In the genomic region with DNA sequence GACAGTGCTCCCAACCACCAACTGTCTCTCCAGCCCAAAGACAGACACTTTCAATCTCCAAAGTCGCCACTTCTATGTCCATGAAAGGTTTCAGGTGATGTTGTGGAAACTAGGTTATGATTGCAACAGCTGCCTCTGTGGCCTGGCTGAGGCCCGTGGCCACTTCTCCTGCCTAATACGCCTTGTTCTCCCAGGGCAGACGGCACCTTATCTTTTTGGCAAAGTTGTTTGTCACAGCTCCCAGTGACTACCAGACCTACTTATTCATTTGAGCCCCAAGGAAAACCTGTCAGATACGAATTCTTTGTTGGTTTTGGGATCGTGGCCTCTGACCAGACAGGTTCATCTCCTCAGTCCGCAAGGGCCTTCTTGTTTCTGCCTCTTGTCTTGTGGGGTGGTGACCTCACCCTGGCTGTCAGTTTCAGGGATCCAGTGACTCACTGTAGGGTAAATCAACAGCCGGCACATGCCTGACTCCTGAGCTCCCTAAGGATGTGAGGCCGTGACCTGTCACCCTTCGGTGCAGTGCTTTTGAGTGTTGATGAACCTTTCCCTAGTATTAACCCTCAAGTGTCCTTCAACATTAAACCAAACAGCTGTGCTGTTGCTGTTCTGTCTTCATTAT, we compare ENCODE assay signal across 17 mouse cellular contexts. TPM values are rescaled to one million over a fixed set of nuclear protein-coding genes. Genes with fewer than 3 reads are reported as not detected.
"Had no signal": no experiment of that assay in that cellular context is flagged by ENCODE, and none has a peak within 500 bp of the region (broad histone marks: within the 10 kb centered on the region; RNA-seq: fewer than 3 reads in every experiment).

No protein-coding gene starts in this region.

- H3K27me3 ChIP-seq: midbrain, embryonic 13.5 days had no signal

- H3K4me3 ChIP-seq: limb, embryonic 10.5 days; liver, embryonic 15.5 days; midbrain, embryonic 13.5 days had no signal

- H3K36me3 ChIP-seq: limb, embryonic 10.5 days; liver, embryonic 15.5 days; midbrain, embryonic 13.5 days had no signal

- DNase-seq: lung, adult 2 months; lung, postnatal 36 days; right cerebral cortex, postnatal 25 days; thymus, postnatal 4 days had no signal

RNA-seq across cellular contexts. Expression of gene Rnf39, which starts 15.1 kb away (rescaled TPM):
- total RNA-seq: megakaryocyte progenitor cell, adult 5-6 weeks had no signal

RNA-seq across cellular contexts. Expression of gene Trim31, which starts 29.7 kb away (rescaled TPM):
- total RNA-seq: layer of hippocampus, adult 8-10 months; layer of hippocampus, postnatal 14 days; left cerebral cortex, adult 18-20 months; left cerebral cortex, postnatal 14 days; megakaryocyte progenitor cell, adult 5-6 weeks; midbrain, postnatal 0 days had no signal
- polyA plus RNA-seq: limb, embryonic 10.5 days; limb, embryonic 14.5 days; liver, embryonic 11.5 days; liver, embryonic 15.5 days; lung, adult 2 months; lung, postnatal 0 days; midbrain, embryonic 13.5 days; midbrain, postnatal 0 days; neural tube, embryonic 14.5 days had no signal
